Mouse (Mus musculus): ENCODE measurements around the gene Sox2. TPM values are rescaled to one million over a fixed set of nuclear protein-coding genes. Genes with fewer than 3 reads are reported as not detected.

Gene Sox2
- total RNA-seq, 2 experiments from 2014 or later: 55.8 to 59.3 TPM

DNA sequence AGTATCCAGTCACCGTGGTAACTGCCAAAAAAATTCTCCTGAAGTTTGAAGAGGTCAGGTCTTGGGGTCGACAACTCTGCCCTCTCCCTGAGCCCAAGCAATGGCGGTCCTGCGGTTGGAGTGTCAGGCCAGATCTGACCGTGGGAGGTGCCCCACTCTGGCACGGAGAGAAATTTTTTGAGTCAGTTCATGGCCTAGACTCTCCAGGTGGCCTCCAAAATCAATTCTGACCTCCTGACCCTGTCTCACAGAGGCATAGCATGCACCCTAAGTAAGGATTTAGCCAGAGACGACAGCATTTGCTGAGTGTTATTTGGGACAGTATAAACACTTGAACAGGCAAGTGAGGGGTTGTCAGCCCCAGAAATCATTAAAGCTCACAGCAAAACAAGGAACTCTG lies 28.6 kb downstream of the Sox2 start:
- intact Hi-C loops (cut with DNase I): no loop called here
- no peak for DNase-seq

DNA sequence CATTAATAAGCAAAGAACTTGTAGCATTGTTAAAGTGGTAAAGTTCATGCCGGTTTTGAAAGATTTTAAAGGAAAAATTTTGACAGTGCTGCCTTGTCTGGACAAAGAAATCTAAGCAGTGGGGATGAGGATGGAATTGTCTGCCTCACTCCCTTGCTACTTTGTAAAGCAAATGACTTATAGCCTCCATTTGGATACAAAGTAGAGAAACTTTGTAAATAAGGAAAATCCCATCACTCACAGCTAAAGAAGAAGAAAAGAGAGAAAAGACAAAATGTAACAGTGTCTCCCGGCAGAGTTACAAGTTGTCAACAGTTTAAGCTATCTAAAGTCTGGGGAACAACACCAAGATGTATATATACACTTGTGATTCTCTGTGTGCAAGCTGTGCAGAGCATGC lies 29.2 kb downstream of the Sox2 start:
- intact Hi-C loops (cut with DNase I): no loop called here
- DNase-seq: no peak

DNA sequence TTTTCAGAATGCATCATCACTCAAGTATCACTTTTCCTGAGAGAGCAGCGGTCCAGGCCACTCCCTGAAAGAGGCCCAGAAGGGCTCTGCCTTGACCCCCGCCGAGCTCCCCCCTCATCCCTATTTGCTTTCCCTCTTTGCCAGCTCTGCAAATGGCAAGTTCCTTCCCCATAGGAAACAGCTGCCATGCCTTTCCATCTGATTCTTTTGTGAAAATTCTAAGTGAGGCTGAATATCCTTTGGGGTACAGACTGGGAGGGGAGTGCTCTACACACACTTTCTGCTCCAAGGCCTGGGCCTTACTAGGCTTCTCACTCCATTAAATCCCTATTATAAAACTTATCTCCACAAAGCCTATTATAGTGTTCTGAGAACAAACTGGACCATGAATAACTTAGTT lies 29.7 kb downstream of the Sox2 start:
- intact Hi-C loops (cut with DNase I): no loop called here
- DNase-seq: peak; percentile 21

DNA sequence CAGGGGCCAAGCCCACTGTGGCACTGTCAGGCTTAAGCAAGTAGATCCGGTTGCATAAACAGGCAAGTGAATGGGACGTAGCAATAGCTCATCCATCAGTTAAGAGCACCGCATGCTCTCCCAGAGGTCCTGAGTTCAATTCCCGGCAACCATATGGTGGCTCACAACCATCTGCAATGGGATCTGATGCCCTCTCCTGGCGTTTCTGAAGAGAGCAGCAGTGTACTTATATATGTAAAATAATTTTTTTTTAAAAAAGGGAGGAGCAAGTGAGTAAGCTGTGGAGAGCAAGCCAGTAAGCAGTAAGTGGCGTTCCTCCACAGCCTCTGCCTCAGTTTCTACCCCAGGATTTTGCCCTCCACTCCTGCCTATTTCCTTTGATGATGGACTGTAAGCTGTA lies 37.9 kb downstream of the Sox2 start:
- DNase-seq: no peak
- intact Hi-C loops (cut with DNase I): no loop called here

DNA sequence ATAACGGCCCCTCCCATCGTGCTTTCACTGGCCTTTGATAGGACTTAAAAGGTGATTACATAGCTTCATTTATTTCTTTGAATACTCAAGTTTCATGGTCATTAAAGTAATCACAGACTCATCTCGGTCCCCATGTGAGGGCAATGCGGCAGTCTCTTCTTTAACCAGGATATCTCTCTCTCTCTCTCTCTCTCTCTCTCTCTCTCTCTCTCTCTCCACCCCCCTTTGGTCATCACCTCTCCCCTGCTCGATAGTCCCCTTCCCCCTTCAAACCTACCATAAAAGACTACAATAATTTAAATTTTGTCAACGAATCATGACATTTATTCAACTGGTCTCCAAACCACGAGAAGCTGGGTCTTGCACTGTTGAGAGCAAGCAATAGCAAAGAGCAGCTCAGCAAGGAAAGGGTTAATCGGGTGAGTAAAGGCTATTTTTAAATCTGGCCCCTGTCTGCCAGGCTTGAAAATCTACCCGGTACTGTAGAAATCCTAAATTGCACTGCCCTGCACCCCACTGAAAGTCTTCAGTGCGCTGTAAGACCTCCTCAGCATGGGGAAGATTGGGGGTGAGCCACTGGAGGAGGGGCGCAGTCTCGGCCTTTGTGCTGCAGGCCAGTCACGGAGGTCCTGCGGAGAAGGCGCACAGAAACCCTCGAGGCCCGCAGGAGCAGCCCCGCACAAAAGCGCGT lies 41.6 kb downstream of the Sox2 start:
- peak; percentile 38 for DNase-seq
- intact Hi-C loops (cut with DNase I): no loop called here

DNA sequence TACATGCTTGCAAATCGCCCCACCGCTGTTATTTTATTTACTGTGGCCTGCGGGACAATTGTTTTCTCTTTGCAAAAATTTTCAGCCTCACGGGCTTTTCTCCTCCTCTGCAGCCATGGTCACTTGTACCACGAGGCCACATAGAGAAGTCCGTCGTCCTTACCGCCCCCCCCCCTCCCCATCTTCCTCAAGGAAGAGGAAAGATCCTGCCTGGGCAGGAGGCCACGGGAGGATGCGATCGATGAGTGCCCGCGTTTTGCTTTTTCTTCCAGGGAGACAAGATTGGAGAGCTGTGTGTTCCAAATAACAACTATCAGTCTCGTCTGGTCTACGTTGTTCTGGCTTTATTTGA lies 42.2 kb downstream of the Sox2 start:
- intact Hi-C loops (cut with DNase I): no loop called here
- DNase-seq: no peak

Small RNA genes within 50 kb of the gene (microRNA-seq; reads per million reads assigned to microRNA genes)
- gene Mir1897: not detected

Data from left cerebral cortex, postnatal 4 days (tissue).